In genomic region chr16:91729821-91730441, GRCm38 (mm10) we compare ENCODE assay signal across 8 mouse cellular contexts. TPM values are rescaled to one million over a fixed set of nuclear protein-coding genes. Genes with fewer than 3 reads are reported as not detected.
DNase-seq lines count a peak whose midpoint lies in the region; ATAC-seq and TF ChIP-seq lines count a peak whose summit lies in the region.

No protein-coding gene starts in this region.

- H3K9ac ChIP-seq in embryonic facial prominence, embryonic 13.5 days = peak overlapping the region; percentile 92
- H3K9ac ChIP-seq in limb, embryonic 12.5 days (replicated peaks) = peak overlapping the region; percentile 93

- H3K27me3 ChIP-seq in embryonic facial prominence, embryonic 13.5 days = no peaks in the 10 kb centered on the region
- no peaks in the 10 kb centered on the region for H3K27me3 ChIP-seq in limb, embryonic 12.5 days
- no peaks in the 10 kb centered on the region for H3K27me3 ChIP-seq in myocyte (ENCODE audit: control insufficient read depth, insufficient read depth, insufficient read length)

- H3K4me3 ChIP-seq in layer of hippocampus, adult 2 months = peak overlapping the region; percentile 66
- peak overlapping the region; percentile 90 for H3K4me3 ChIP-seq in embryonic facial prominence, embryonic 13.5 days
- peak overlapping the region; percentile 96 for H3K4me3 ChIP-seq in limb, embryonic 12.5 days (replicated peaks)
- peak overlapping the region; percentile 74 for H3K4me3 ChIP-seq in myocyte

- H3K4me1 ChIP-seq in embryonic facial prominence, embryonic 13.5 days = peaks cover 37% of the 10 kb centered on the region
- H3K4me1 ChIP-seq in limb, embryonic 12.5 days (replicated peaks) = peaks cover 28% of the 10 kb centered on the region

- peaks cover 75% of the 10 kb centered on the region for H3K79me2 ChIP-seq in myocyte (ENCODE audit: control insufficient read depth, insufficient read depth)

- no peak for ATAC-seq in embryonic facial prominence, embryonic 13.5 days (ENCODE audit: insufficient number of reproducible peaks, insufficient read depth, low FRiP score, low TSS enrichment, low read depth)
- ATAC-seq in limb, embryonic 12.5 days (ENCODE audit: insufficient number of reproducible peaks, insufficient read depth, low FRiP score, low TSS enrichment, low read depth) = no peak

- TF ChIP-seq POLR2A in myocyte (IDR thresholded peaks at IDR 0.05; ENCODE audit: insufficient read length, low read depth) = no peak

- H3K36me3 ChIP-seq in embryonic facial prominence, embryonic 13.5 days = 0 out of 2 replicates have a peak, but pooled peaks cover 5% of the 10 kb centered on the region
- H3K36me3 ChIP-seq in limb, embryonic 12.5 days = peaks cover 3% of the 10 kb centered on the region; the same call in 1 of the 2 replicates
- no peaks in the 10 kb centered on the region for H3K36me3 ChIP-seq in myocyte (ENCODE audit: control insufficient read depth, insufficient read depth)

- H3ac ChIP-seq in myocyte (ENCODE audit: control insufficient read depth, insufficient read length) = peak overlapping the region; percentile 92

- H3K27ac ChIP-seq in layer of hippocampus, adult 2 months = peak overlapping the region; percentile 92
- peak overlapping the region; percentile 93 for H3K27ac ChIP-seq in embryonic facial prominence, embryonic 13.5 days
- peak overlapping the region; percentile 93 for H3K27ac ChIP-seq in limb, embryonic 12.5 days

- peak in 1 of 2 experiments; percentile 45 for DNase-seq in layer of hippocampus, adult 2 months (ENCODE audit: low spot score in 2 of 2)
- DNase-seq in layer of hippocampus, adult 8-10 months (ENCODE audit: low spot score in 2 of 2) = no peak
- DNase-seq in adrenal gland, adult 2 months = peak; percentile 64
- DNase-seq in heart, postnatal 4 days = peak; percentile 62
- peak; percentile 21 for DNase-seq in thymus, postnatal 25 days

- peak overlapping the region; percentile 73 for H3K4me2 ChIP-seq in embryonic facial prominence, embryonic 13.5 days
- peak overlapping the region; percentile 76 for H3K4me2 ChIP-seq in limb, embryonic 12.5 days
- peak overlapping the region; percentile 72 for H3K4me2 ChIP-seq in myocyte (ENCODE audit: low read depth)

- no peak for TF ChIP-seq CTCF in layer of hippocampus, adult 2 months (conservative IDR thresholded peaks at IDR 0.05)

- no peaks in the 10 kb centered on the region for H3K9me3 ChIP-seq in embryonic facial prominence, embryonic 13.5 days
- H3K9me3 ChIP-seq in limb, embryonic 12.5 days = no peaks in the 10 kb centered on the region

- under 1% methylated on average over 39 of the region's 44 CpGs for WGBS in embryonic facial prominence, embryonic 13.5 days
- 1% methylated on average over 42 of the region's 44 CpGs for WGBS in limb, embryonic 12.5 days

TF ChIP-seq in myocyte, 11 proteins besides CTCF, POLR2A, EP300 and RAD21:
- TF ChIP-seq CEBPB (IDR thresholded peaks at IDR 0.05; ENCODE audit: insufficient read depth, poor library complexity, severe bottlenecking) (no peak), REST (IDR thresholded peaks at IDR 0.05; ENCODE audit: insufficient read depth, insufficient read length) (no peak), MYOG (IDR thresholded peaks at IDR 0.05; ENCODE audit: control insufficient read depth in 1 of 3, insufficient read depth in 1 of 3, insufficient read length in 2 of 3, low read depth in 2 of 3) (no peak), TCF12 (IDR thresholded peaks at IDR 0.05; ENCODE audit: insufficient read depth, poor library complexity, severe bottlenecking) (no peak), USF1 (IDR thresholded peaks at IDR 0.05; ENCODE audit: low read depth) (no peak), SRF (IDR thresholded peaks at IDR 0.05; ENCODE audit: control insufficient read depth, insufficient read length, low read depth) (no peak), TCF3 (IDR thresholded peaks at IDR 0.05; ENCODE audit: insufficient read length, low read depth) (no peak), POLR2AphosphoS2 (IDR thresholded peaks at IDR 0.05; ENCODE audit: insufficient read length, low read depth) (no peak), MYOD1 (IDR thresholded peaks at IDR 0.05; ENCODE audit: control insufficient read depth in 1 of 3, insufficient read length in 2 of 3, low read depth in 2 of 3) (no peak), MAX (IDR thresholded peaks at IDR 0.05; ENCODE audit: low read depth) (no peak), E2F4 (IDR thresholded peaks at IDR 0.05; ENCODE audit: insufficient read depth) (no peak)
TF ChIP-seq in myocyte: peak in this region for 0.

RNA-seq across cellular contexts. Expression of gene Itsn1, which starts 0.8 kb away (rescaled TPM):
- 100 to 1,000 TPM; 160 to 176 TPM for total RNA-seq in layer of hippocampus, adult 2 months (2021)
- 100 to 1,000 TPM; 141 to 206 (median 179) TPM for total RNA-seq in layer of hippocampus, adult 8-10 months (2022)
- 10 to 100 TPM; 39.5 to 49.2 TPM for total RNA-seq in adrenal gland, adult 2 months (2021)
- polyA plus RNA-seq in adrenal gland, adult 2 months (2012; rRNA removed) = 33.1 and 37.0 TPM in 2 replicates
- polyA plus RNA-seq in embryonic facial prominence, embryonic 13.5 days (2015; fragmentation: Nextera tagmentation; extraction: Ambion mirVana) = 29.6 and 30.4 TPM in 2 replicates
- total RNA-seq in heart, postnatal 4 days (2021) = 10 to 100 TPM; 37.9 to 50.7 TPM
- 38.3 and 39.8 TPM in 2 replicates for polyA plus RNA-seq in limb, embryonic 12.5 days (2016; fragmentation: Nextera tagmentation; extraction: Ambion mirVana)
- polyA plus RNA-seq in myocyte (2012; fragmentation: generic; extraction: Trizol) = 27.5 TPM

RNA-seq across cellular contexts. Expression of gene Cryzl1, which starts 1.2 kb away (rescaled TPM):
- 100 to 1,000 TPM; 104 to 111 TPM for total RNA-seq in layer of hippocampus, adult 2 months (2021)
- total RNA-seq in layer of hippocampus, adult 8-10 months (2022) = 100 to 1,000 TPM; 106 to 131 (median 119) TPM
- 10 to 100 TPM; 36.2 to 54.9 TPM for total RNA-seq in adrenal gland, adult 2 months (2021)
- 12.2 and 12.6 TPM in 2 replicates for polyA plus RNA-seq in adrenal gland, adult 2 months (2012; rRNA removed)
- 70.7 and 75.9 TPM in 2 replicates for polyA plus RNA-seq in embryonic facial prominence, embryonic 13.5 days (2015; fragmentation: Nextera tagmentation; extraction: Ambion mirVana)
- 10 to 100 TPM; 29.7 to 31.2 TPM for total RNA-seq in heart, postnatal 4 days (2021)
- polyA plus RNA-seq in limb, embryonic 12.5 days (2016; fragmentation: Nextera tagmentation; extraction: Ambion mirVana) = 68.2 and 70.3 TPM in 2 replicates
- polyA plus RNA-seq in myocyte (2012; fragmentation: generic; extraction: Trizol) = 27.6 TPM

RNA-seq across cellular contexts. Expression of gene Donson, which starts 41.4 kb away (rescaled TPM):
- 10 to 100 TPM; 24.4 to 28.8 TPM for total RNA-seq in layer of hippocampus, adult 2 months (2021)
- 10 to 100 TPM; 20.7 to 25.7 (median 22.6) TPM for total RNA-seq in layer of hippocampus, adult 8-10 months (2022)
- total RNA-seq in adrenal gland, adult 2 months (2021) = 1 to 10 TPM; 4.6 to 5.3 TPM
- 5.6 and 7.7 TPM in 2 replicates for polyA plus RNA-seq in adrenal gland, adult 2 months (2012; rRNA removed)
- 21.8 TPM in 2 replicates for polyA plus RNA-seq in embryonic facial prominence, embryonic 13.5 days (2015; fragmentation: Nextera tagmentation; extraction: Ambion mirVana)
- 10 to 100 TPM; 15.5 to 15.7 TPM for total RNA-seq in heart, postnatal 4 days (2021)
- polyA plus RNA-seq in limb, embryonic 12.5 days (2016; fragmentation: Nextera tagmentation; extraction: Ambion mirVana) = 36.2 and 38.5 TPM in 2 replicates
- polyA plus RNA-seq in myocyte (2012; fragmentation: generic; extraction: Trizol) = 3.5 TPM

Comparison
In these comparisons a context has a peak if more than half of its experiments do, and no peak if none do; other contexts are left out.
1. DNase-seq: peak in adrenal gland, adult 2 months (single experiment), heart, postnatal 4 days (single experiment) and thymus, postnatal 25 days (single experiment); none in layer of hippocampus, adult 8-10 months (0 of 2).
2. Peak in every context shown above with its lines, with median percentiles within 50 percentile points of each other: H3K27ac ChIP-seq, H3K4me3 ChIP-seq and H3K4me2 ChIP-seq.